ENCODE assay signal across 22 mouse cellular contexts in the genomic region with DNA sequence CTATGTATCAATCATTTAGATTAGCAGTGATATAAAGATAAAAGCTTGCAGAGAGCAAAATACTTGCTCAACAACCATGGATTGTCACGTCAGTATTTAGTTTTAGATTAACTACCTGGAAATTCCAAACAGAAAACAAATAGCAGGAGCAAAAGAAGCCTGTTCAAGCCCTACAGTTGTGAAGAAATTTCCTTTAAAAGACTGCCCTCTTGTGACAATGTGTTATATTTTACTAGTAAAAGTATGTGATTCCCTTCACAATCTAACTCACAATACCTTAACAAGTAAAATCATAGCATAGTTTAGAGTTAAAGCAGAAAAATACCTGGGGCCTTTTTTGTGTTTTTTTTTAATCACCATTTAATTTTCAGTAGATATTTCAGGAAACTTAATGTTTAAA. TPM values are rescaled to one million over a fixed set of nuclear protein-coding genes. Genes with fewer than 3 reads are reported as not detected.
DNase-seq lines count a peak whose midpoint lies in the region; ATAC-seq and TF ChIP-seq lines count a peak whose summit lies in the region.
"Had no signal": no experiment of that assay in that cellular context is flagged by ENCODE, and none has a peak within 500 bp of the region (broad histone marks: within the 10 kb centered on the region; RNA-seq: fewer than 3 reads in every experiment).

No protein-coding gene starts in this region.

- no peak overlapping the region for H3K27ac ChIP-seq in embryonic facial prominence, embryonic 11.5 days (replicated peaks; ENCODE audit: low read depth, low read length)
- no peak overlapping the region for H3K27ac ChIP-seq in embryonic facial prominence, embryonic 10.5 days (replicated peaks)
- H3K27ac ChIP-seq in layer of hippocampus, adult 2 months: no peak overlapping the region
- no peak overlapping the region for H3K27ac ChIP-seq in embryonic facial prominence, embryonic 14.5 days (replicated peaks; ENCODE audit: low read depth, low read length)
- H3K27ac ChIP-seq: embryonic facial prominence, embryonic 13.5 days; forebrain, embryonic 10.5 days; kidney, embryonic 15.5 days; liver, embryonic 14.5 days had no signal

- peak; percentile 52 for DNase-seq in embryonic facial prominence, embryonic 11.5 days (ENCODE audit: low spot score)
- DNase-seq in embryonic facial prominence, embryonic 10.5 days (ENCODE audit: low spot score): no peak
- no peak for DNase-seq in layer of hippocampus, adult 2 months (ENCODE audit: low spot score in 2 of 2)
- DNase-seq in layer of hippocampus, postnatal 10 days (ENCODE audit: low spot score in 2 of 2): no peak
- DNase-seq in A20 (ENCODE audit: low read depth, low spot score): peak; percentile 23
- peak; percentile 31 for DNase-seq in embryonic facial prominence, embryonic 14.5 days (ENCODE audit: low spot score)
- DNase-seq in right cerebral cortex, adult 2 months (ENCODE audit: low spot score in 2 of 2): no peak
- no peak for DNase-seq in kidney, postnatal 4 days
- DNase-seq: adrenal gland, adult 2 months; B cell, adult 2 months; cerebellum, adult 8-10 months; heart, adult 11 months; layer of hippocampus, adult 9-11 months; right cerebral cortex, postnatal 14 days; thymus, postnatal 4 days had no signal

- no peak for ATAC-seq in embryonic facial prominence, embryonic 11.5 days (replicated peaks; ENCODE audit: insufficient number of reproducible peaks, low FRiP score, low TSS enrichment, low read depth)
- ATAC-seq in embryonic facial prominence, embryonic 14.5 days (ENCODE audit: low read depth): no peak

- WGBS in embryonic facial prominence, embryonic 11.5 days: 16% methylated on average over 1 of the region's 1 CpGs
- WGBS in embryonic facial prominence, embryonic 10.5 days: 43% methylated on average over 1 of the region's 1 CpGs
- 22% methylated on average over 1 of the region's 1 CpGs for WGBS in embryonic facial prominence, embryonic 14.5 days

- H3K4me2 ChIP-seq in embryonic facial prominence, embryonic 11.5 days (ENCODE audit: low read depth, low read length): no peak overlapping the region
- H3K4me2 ChIP-seq in embryonic facial prominence, embryonic 14.5 days (ENCODE audit: low read depth, low read length): no peak overlapping the region
- H3K4me2 ChIP-seq: embryonic facial prominence, embryonic 13.5 days; kidney, embryonic 15.5 days had no signal

- TF ChIP-seq CTCF in layer of hippocampus, adult 2 months (conservative IDR thresholded peaks at IDR 0.05): peak; percentile 75

- H3K4me3 ChIP-seq in embryonic facial prominence, embryonic 11.5 days (ENCODE audit: low read depth, low read length): no peak overlapping the region
- H3K4me3 ChIP-seq in embryonic facial prominence, embryonic 10.5 days: no peak overlapping the region
- H3K4me3 ChIP-seq in layer of hippocampus, adult 2 months: no peak overlapping the region
- no peak overlapping the region for H3K4me3 ChIP-seq in embryonic facial prominence, embryonic 14.5 days (ENCODE audit: low read depth, low read length)
- H3K4me3 ChIP-seq: embryonic facial prominence, embryonic 13.5 days; forebrain, embryonic 10.5 days; kidney, embryonic 15.5 days had no signal

- H3K36me3 ChIP-seq in embryonic facial prominence, embryonic 11.5 days (replicated peaks; ENCODE audit: control insufficient read depth, insufficient read depth, low read depth, low read length): no peaks in the 10 kb centered on the region
- no peaks in the 10 kb centered on the region for H3K36me3 ChIP-seq in embryonic facial prominence, embryonic 10.5 days (replicated peaks)
- no peaks in the 10 kb centered on the region for H3K36me3 ChIP-seq in embryonic facial prominence, embryonic 14.5 days (ENCODE audit: control insufficient read depth, insufficient read depth, low read length)
- H3K36me3 ChIP-seq: embryonic facial prominence, embryonic 13.5 days; forebrain, embryonic 10.5 days; kidney, embryonic 15.5 days had no signal

- H3K9ac ChIP-seq in embryonic facial prominence, embryonic 11.5 days (replicated peaks; ENCODE audit: low read length): no peak overlapping the region
- H3K9ac ChIP-seq in embryonic facial prominence, embryonic 14.5 days (ENCODE audit: low read depth, low read length): no peak overlapping the region
- H3K9ac ChIP-seq: embryonic facial prominence, embryonic 13.5 days; kidney, embryonic 15.5 days; liver, embryonic 14.5 days had no signal

- H3K27me3 ChIP-seq in embryonic facial prominence, embryonic 11.5 days (ENCODE audit: control insufficient read depth, insufficient read depth, low read length): no peaks in the 10 kb centered on the region
- no peaks in the 10 kb centered on the region for H3K27me3 ChIP-seq in embryonic facial prominence, embryonic 10.5 days (replicated peaks; ENCODE audit: low read depth, poor library complexity, severe bottlenecking)
- no peaks in the 10 kb centered on the region for H3K27me3 ChIP-seq in embryonic facial prominence, embryonic 14.5 days (replicated peaks; ENCODE audit: control insufficient read depth, insufficient read depth, low read length)
- H3K27me3 ChIP-seq: embryonic facial prominence, embryonic 13.5 days; kidney, embryonic 15.5 days had no signal

- no peaks in the 10 kb centered on the region for H3K9me3 ChIP-seq in embryonic facial prominence, embryonic 11.5 days (replicated peaks; ENCODE audit: control insufficient read depth, low read length)
- no peaks in the 10 kb centered on the region for H3K9me3 ChIP-seq in embryonic facial prominence, embryonic 10.5 days
- H3K9me3 ChIP-seq in embryonic facial prominence, embryonic 14.5 days (ENCODE audit: control insufficient read depth, low read length): no peaks in the 10 kb centered on the region
- H3K9me3 ChIP-seq: embryonic facial prominence, embryonic 13.5 days; forebrain, embryonic 10.5 days; kidney, embryonic 15.5 days had no signal

- H3K4me1 ChIP-seq in embryonic facial prominence, embryonic 11.5 days (ENCODE audit: control insufficient read depth, insufficient read depth, low read length): no peaks in the 10 kb centered on the region
- H3K4me1 ChIP-seq in embryonic facial prominence, embryonic 10.5 days: no peaks in the 10 kb centered on the region
- H3K4me1 ChIP-seq in embryonic facial prominence, embryonic 14.5 days (ENCODE audit: control insufficient read depth, insufficient read depth, low read length): no peaks in the 10 kb centered on the region
- H3K4me1 ChIP-seq: embryonic facial prominence, embryonic 13.5 days; forebrain, embryonic 10.5 days; kidney, embryonic 15.5 days had no signal

RNA-seq across cellular contexts. Expression of a gene that starts 54.2 kb away (rescaled TPM):
- polyA plus RNA-seq in embryonic facial prominence, embryonic 11.5 days (2014; fragmentation: Nextera tagmentation; extraction: Ambion mirVana): not detected in 2 replicates
- not detected in 2 replicates for polyA plus RNA-seq in embryonic facial prominence, embryonic 10.5 days (2016; fragmentation: Nextera tagmentation; extraction: Ambion mirVana)
- under 1 TPM in 1 of 2 experiments, not detected in 1; 0.17 TPM for total RNA-seq in layer of hippocampus, adult 2 months (2021)
- under 1 TPM in 1 of 2 experiments, not detected in 1; 0.20 TPM for total RNA-seq in layer of hippocampus, postnatal 10 days (2021)
- polyA plus RNA-seq in embryonic facial prominence, embryonic 14.5 days (2014; fragmentation: Nextera tagmentation; extraction: Ambion mirVana): 3.2 and 4.0 TPM in 2 replicates
- total RNA-seq: adrenal gland, adult 2 months; gastrocnemius, adult 18-20 months; left cerebral cortex, postnatal 14 days had no signal
- polyA plus RNA-seq: adrenal gland, adult 2 months; forebrain, embryonic 10.5 days; heart, embryonic 16.5 days; kidney, embryonic 15.5 days; liver, embryonic 14.5 days had no signal

Comparison
In these comparisons a context has a peak if more than half of its experiments do, and no peak if none do; other contexts are left out.
1. DNase-seq: peak in embryonic facial prominence, embryonic 11.5 days (single experiment), A20 (single experiment) and embryonic facial prominence, embryonic 14.5 days (single experiment); none in embryonic facial prominence, embryonic 10.5 days (single experiment), layer of hippocampus, adult 2 months (0 of 2), layer of hippocampus, postnatal 10 days (0 of 2), right cerebral cortex, adult 2 months (0 of 2) and kidney, postnatal 4 days (0 of 2).